Mouse (Mus musculus): Measurements from ENCODE around the gene Pde4dip.

DNA sequence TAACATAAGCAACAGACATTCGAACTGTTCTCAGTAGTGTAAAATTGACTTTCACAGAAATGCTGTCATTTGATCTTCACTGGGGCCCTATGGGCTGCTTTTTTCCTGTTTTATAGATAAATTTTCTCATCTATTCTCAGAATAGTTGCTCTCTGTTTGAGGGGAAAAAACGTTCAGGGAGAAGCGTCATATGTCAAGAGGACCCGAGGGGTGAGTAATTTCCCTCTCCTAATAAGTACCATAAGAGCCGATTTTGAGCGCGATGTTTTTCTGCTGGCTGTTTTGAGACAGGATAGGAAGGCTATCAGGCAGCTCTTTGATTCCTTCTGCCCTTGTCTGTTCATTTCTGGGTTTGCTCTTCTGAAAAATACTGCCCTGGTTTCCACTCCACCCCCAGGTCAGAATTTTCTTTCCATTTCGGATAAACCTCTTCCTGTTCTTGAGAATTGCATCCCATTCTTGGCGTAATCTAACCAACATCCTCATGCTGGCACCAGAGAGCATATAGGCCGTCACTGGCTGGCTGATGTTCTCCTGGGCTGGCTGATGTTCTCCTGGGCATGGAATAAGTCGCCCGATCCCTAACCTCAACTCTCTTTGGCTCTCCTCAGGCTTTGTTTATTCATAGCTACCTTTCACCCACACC, 41.8 kb upstream of the Pde4dip start:
- TF ChIP-seq POLR2A (IDR thresholded peaks at IDR 0.05; ENCODE audit: insufficient read depth, low read depth, low read length) (no peak), CTCF (IDR thresholded peaks at IDR 0.05; ENCODE audit: insufficient read depth, low read depth, low read length) (no peak)

Measured in olfactory bulb, adult 2 months (tissue).